Mouse (Mus musculus) limb, embryonic 13.5 days (tissue): ENCODE results near the gene Fev. TPM values are rescaled to one million over a fixed set of nuclear protein-coding genes. Genes with fewer than 3 reads are reported as not detected.

Source experiments
- ATAC-seq: fragments of 200-750 bp; cut with Nextera tagmentation; 2 replicates; pipeline ENCODE4 v1.8.0; 2017; ENCODE audit warnings: low read depth, moderate number of reproducible peaks, moderate TSS enrichment; ENCODE audit not compliant: low FRiP score
- H3K27ac ChIP-seq: fragments of 300-500 bp; sonication (generic); 2 replicates; pipeline ENCODE4 v1.5.1; 2015; ENCODE audit warnings: inconsistent platforms, mild to moderate bottlenecking, moderate library complexity
- H3K27me3 ChIP-seq: fragments of 300-500 bp; sonication (generic); 2 replicates; pipeline ENCODE4 v1.6.1; 2015; ENCODE audit warnings: mild to moderate bottlenecking, inconsistent platforms
- H3K36me3 ChIP-seq: fragments of 300-500 bp; sonication (generic); 2 replicates; pipeline ENCODE4 v1.6.1; 2015; ENCODE audit warnings: inconsistent platforms, mild to moderate bottlenecking, moderate library complexity
- H3K4me1 ChIP-seq: fragments of 300-500 bp; sonication (generic); 2 replicates; pipeline ENCODE4 v1.6.1; 2015; ENCODE audit warnings: inconsistent platforms
- H3K4me2 ChIP-seq: fragments of 300-500 bp; sonication (generic); replicated peaks from 2 replicates; pipeline ENCODE4 v1.6.1; 2015; ENCODE audit warnings: inconsistent platforms, mild to moderate bottlenecking, moderate library complexity
- H3K4me3 ChIP-seq: fragments of 300-500 bp; sonication (generic); 2 replicates; pipeline ENCODE4 v1.5.1; 2015; ENCODE audit warnings: moderate library complexity, mild to moderate bottlenecking, inconsistent platforms
- H3K9ac ChIP-seq: fragments of 300-500 bp; sonication (generic); 2 replicates; pipeline ENCODE4 v1.6.1; 2015; ENCODE audit warnings: mild to moderate bottlenecking, inconsistent platforms
- H3K9me3 ChIP-seq: fragments of 300-500 bp; sonication (generic); 2 replicates; pipeline ENCODE4 v1.6.1; 2016; ENCODE audit warnings: inconsistent platforms
- WGBS: fragments of 180-500 bp; shearing (Covaris S2); methylation state at CpG from one replicate; pipeline ENCODE4 v1.1.7; 2015; 5-methylcytosine and 5-hydroxymethylcytosine counted together
- polyA plus RNA-seq: library from polyadenylated mRNA; unstranded; fragments of >200 nt; fragmentation: Nextera tagmentation; extraction: Ambion mirVana; gene quantifications from 2 replicates; pipeline ENCODE4 v1.2.1, GENCODE M21; 2015

The Fev gene
- polyA plus RNA-seq, 1 experiment from 2014 or later: 0.11 TPM

GRCm38 (mm10) chr1:74893134-74893855 is 8.1 kb upstream of the Fev start, which contains the start of gene Cryba2:
Cryba2 (minus strand) TSS chr1:74893143.
- peaks cover 96% of the 10 kb centered on the region for H3K27me3 ChIP-seq
- H3K4me2 ChIP-seq: no peak within 1 kb of the TSS
- H3K4me1 ChIP-seq: peaks cover 5% of the 10 kb centered on the region
- no peak within 1 kb of the TSS for H3K27ac ChIP-seq
- H3K4me3 ChIP-seq: no peak within 1 kb of the TSS
- H3K9ac ChIP-seq: no peak within 1 kb of the TSS
- ATAC-seq: no peak
- WGBS: 3% methylated on average over 25 of the region's 25 CpGs
- H3K36me3 ChIP-seq: no peaks in the 10 kb centered on the region
- H3K9me3 ChIP-seq: no peaks in the 10 kb centered on the region

- Histone ChIP-seq H3K4me3 (no peak overlapping the region), H3K27me3 (peaks cover 96% of the 10 kb centered on the region), H3K36me3 (no peaks in the 10 kb centered on the region), H3K27ac (no peak overlapping the region), H3K4me2 (no peak overlapping the region), H3K4me1 (no peaks in the 10 kb centered on the region), H3K9me3 (no peaks in the 10 kb centered on the region), H3K9ac (no peak overlapping the region)
- WGBS: 2% methylated on average over 39 of the region's 39 CpGs
- ATAC-seq: no peak
Observed at GRCm38 (mm10) chr1:74892351-74893133, 7.3 kb upstream of the Fev start.

- H3K4me2 ChIP-seq: no peak overlapping the region
- ATAC-seq: no peak
- 0% methylated on average over 7 of the region's 8 CpGs for WGBS
- H3K4me3 ChIP-seq: no peak overlapping the region
- no peaks in the 10 kb centered on the region for H3K36me3 ChIP-seq
- H3K4me1 ChIP-seq: no peaks in the 10 kb centered on the region
- no peak overlapping the region for H3K9ac ChIP-seq
- H3K27me3 ChIP-seq: peaks cover 96% of the 10 kb centered on the region
- H3K27ac ChIP-seq: no peak overlapping the region
- no peaks in the 10 kb centered on the region for H3K9me3 ChIP-seq
Observed at GRCm38 (mm10) chr1:74891513-74891912, 6.3 kb upstream of the Fev start.

DNA sequence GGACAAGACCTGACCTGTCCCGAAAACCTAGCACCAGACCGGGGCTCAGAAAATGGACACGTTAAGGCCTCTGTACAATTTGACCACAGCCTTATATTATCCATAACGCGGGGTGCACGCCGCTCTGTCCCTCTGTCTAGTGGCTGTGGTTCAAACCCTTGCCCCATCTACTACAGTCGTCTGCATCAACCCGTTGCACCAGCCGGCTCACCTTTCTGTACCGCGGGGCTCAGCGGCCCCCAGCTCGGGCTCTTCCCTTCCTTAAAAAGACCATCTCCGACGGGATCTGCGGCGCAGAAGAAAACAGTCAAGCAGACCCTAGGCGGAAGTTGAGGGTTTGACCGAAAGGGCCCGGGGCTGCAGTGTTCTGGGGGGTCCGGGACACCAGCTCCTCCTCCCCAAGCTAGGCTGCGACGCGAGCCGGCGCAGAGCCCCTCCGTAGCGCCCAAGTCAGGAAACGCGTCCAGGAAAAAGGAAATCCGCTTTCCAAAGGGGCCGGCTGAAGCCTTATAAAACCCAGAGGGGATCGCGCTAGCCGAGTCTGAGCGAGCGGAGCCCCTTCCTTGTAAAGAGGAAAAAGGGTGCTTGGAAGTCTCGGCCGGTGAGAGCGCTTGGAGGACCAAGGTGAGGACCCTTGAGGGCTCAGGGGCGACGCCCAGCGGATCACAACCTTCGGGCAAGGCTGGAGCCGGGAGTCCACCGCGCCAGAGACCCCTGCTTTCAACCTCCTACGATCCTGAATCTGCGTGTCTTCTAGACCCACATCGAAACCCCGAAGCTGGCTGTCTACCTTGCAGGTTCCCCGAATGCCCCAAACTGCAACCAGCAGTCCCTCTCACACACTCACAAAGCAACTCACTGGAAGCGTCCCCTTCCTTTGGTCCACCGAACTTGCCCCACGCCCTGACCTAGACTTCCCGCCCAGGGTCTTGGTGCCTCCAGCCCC is 750 bp downstream of the Fev start:
- Histone ChIP-seq H3K9me3 (no peaks in the 10 kb centered on the region), H3K36me3 (no peaks in the 10 kb centered on the region), H3K4me1 (peaks cover 31% of the 10 kb centered on the region), H3K4me3 (peak overlapping the region; percentile 31), H3K9ac (no peak overlapping the region), H3K27me3 (peaks cover 96% of the 10 kb centered on the region), H3K4me2 (peak overlapping the region; percentile 52), H3K27ac (no peak overlapping the region)
- 1% methylated on average over 57 of the region's 57 CpGs for WGBS
- ATAC-seq: no peak

GRCm38 (mm10) chr1:74883441-74883840 is 1.8 kb downstream of the Fev start:
- H3K36me3 ChIP-seq: no peaks in the 10 kb centered on the region
- no peak overlapping the region for H3K9ac ChIP-seq
- no peaks in the 10 kb centered on the region for H3K9me3 ChIP-seq
- no peak overlapping the region for H3K4me2 ChIP-seq
- no peak overlapping the region for H3K27ac ChIP-seq
- H3K4me1 ChIP-seq: peaks cover 31% of the 10 kb centered on the region
- no peak overlapping the region for H3K4me3 ChIP-seq
- H3K27me3 ChIP-seq: peaks cover 98% of the 10 kb centered on the region
- ATAC-seq: no peak
- 7% methylated on average over 5 of the region's 5 CpGs for whole genome bisulfite sequencing

GRCm38 (mm10) chr1:74882828-74883227 is 2.4 kb downstream of the Fev start:
- Histone ChIP-seq H3K9ac (no peak overlapping the region), H3K4me3 (peak overlapping the region; percentile 40), H3K9me3 (no peaks in the 10 kb centered on the region), H3K4me2 (peak overlapping the region; percentile 62), H3K27ac (no peak overlapping the region), H3K36me3 (no peaks in the 10 kb centered on the region), H3K4me1 (peaks cover 31% of the 10 kb centered on the region), H3K27me3 (peaks cover 98% of the 10 kb centered on the region)
- 2% methylated on average over 8 of the region's 8 CpGs for WGBS
- no peak for ATAC-seq

DNA sequence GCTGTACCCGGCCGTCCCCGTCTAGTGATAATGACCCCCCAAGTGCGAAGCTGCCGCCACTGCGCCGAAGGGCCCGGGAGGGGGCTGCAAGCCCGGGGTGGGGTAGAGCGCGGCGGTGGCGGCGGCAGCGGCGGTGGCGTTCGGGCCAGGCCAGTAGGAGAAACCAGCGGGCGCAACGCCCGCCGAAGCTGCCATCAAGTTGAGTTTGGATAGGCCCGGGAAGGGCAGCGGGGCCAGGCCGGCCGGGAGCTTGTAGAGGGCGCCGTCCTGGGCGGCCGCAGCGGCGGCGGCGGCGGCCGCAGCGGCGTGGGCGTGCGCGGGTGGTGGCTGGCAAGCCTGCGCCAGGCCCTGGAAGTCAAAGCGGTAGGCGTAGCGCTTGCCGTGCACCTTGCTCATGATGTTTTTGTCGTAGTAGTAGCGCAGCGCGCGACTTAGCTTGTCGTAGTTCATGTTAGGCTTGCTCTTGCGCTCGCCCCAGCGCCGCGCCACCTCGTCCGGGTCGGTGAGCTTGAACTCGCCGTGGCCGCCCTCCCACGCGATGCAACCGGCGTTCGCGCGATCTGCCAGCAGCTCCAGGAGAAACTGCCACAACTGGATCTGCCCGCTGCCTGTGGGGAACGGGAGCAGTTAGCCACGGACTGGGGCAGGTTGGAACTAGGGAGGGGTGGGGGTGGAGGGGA is 3.0 kb downstream of the Fev start:
- H3K9ac ChIP-seq: peak overlapping the region; percentile 26; the same call in 1 of the 2 replicates
- under 1% methylated on average over 73 of the region's 74 CpGs for WGBS

GRCm38 (mm10) chr1:74880785-74881360 is 4.3 kb downstream of the Fev start:
- Histone ChIP-seq H3K9ac (no peak overlapping the region), H3K4me2 (peak overlapping the region; percentile 19; the same call in 1 of the 2 replicates), H3K36me3 (no peaks in the 10 kb centered on the region), H3K4me3 (peak overlapping the region; percentile 9; the same call in 1 of the 2 replicates), H3K27me3 (peaks cover 97% of the 10 kb centered on the region), H3K27ac (no peak overlapping the region), H3K9me3 (no peaks in the 10 kb centered on the region), H3K4me1 (peaks cover 30% of the 10 kb centered on the region)
- WGBS: 1% methylated on average over 18 of the region's 18 CpGs
- no peak for ATAC-seq

More for the DNA sequence above, 3.0 kb downstream of the Fev start:
- H3K27me3 ChIP-seq: peaks cover 98% of the 10 kb centered on the region
- H3K27ac ChIP-seq: no peak overlapping the region
- H3K4me2 ChIP-seq: peak overlapping the region; percentile 62
- H3K9me3 ChIP-seq: no peaks in the 10 kb centered on the region
- H3K36me3 ChIP-seq: no peaks in the 10 kb centered on the region
- H3K4me3 ChIP-seq: peak overlapping the region; percentile 40
- peaks cover 31% of the 10 kb centered on the region for H3K4me1 ChIP-seq
- ATAC-seq: no peak

GRCm38 (mm10) chr1:74877199-74877598 is 8.0 kb downstream of the Fev start:
- no peaks in the 10 kb centered on the region for H3K9me3 ChIP-seq
- peaks cover 7% of the 10 kb centered on the region for H3K4me1 ChIP-seq
- no peak overlapping the region for H3K4me2 ChIP-seq
- no peak overlapping the region for H3K9ac ChIP-seq
- 66% methylated on average over 3 of the region's 3 CpGs for WGBS
- H3K27ac ChIP-seq: no peak overlapping the region
- H3K36me3 ChIP-seq: no peaks in the 10 kb centered on the region
- H3K27me3 ChIP-seq: peaks cover 78% of the 10 kb centered on the region
- ATAC-seq: no peak
- H3K4me3 ChIP-seq: no peak overlapping the region

GRCm38 (mm10) chr1:74872218-74872617 is 13.0 kb downstream of the Fev start:
- Histone ChIP-seq H3K27me3 (peaks cover 64% of the 10 kb centered on the region), H3K4me2 (no peak overlapping the region), H3K4me1 (no peaks in the 10 kb centered on the region), H3K27ac (no peak overlapping the region), H3K9me3 (no peaks in the 10 kb centered on the region), H3K36me3 (no peaks in the 10 kb centered on the region), H3K4me3 (no peak overlapping the region), H3K9ac (no peak overlapping the region)
- WGBS: 61% methylated on average over 2 of the region's 2 CpGs
- no peak for ATAC-seq

GRCm38 (mm10) chr1:74861783-74862182 is 23.4 kb downstream of the Fev start:
- Histone ChIP-seq H3K4me2 (no peak overlapping the region), H3K4me3 (no peak overlapping the region), H3K9me3 (no peaks in the 10 kb centered on the region), H3K27me3 (peaks cover 49% of the 10 kb centered on the region), H3K9ac (no peak overlapping the region), H3K4me1 (peaks cover 10% of the 10 kb centered on the region), H3K27ac (no peak overlapping the region), H3K36me3 (no peaks in the 10 kb centered on the region)
- no peak for ATAC-seq
